Mouse (Mus musculus): ENCODE measurements around the gene Rasip1.
A peak's percentile ranks its signal among the peaks of the same experiment; 100 is the strongest.

The Rasip1 gene

GRCm38 (mm10) chr7:45624718-45625117 is 2.6 kb upstream of the Rasip1 start:
- no peak for DNase-seq (ENCODE audit: low read depth)

DNA sequence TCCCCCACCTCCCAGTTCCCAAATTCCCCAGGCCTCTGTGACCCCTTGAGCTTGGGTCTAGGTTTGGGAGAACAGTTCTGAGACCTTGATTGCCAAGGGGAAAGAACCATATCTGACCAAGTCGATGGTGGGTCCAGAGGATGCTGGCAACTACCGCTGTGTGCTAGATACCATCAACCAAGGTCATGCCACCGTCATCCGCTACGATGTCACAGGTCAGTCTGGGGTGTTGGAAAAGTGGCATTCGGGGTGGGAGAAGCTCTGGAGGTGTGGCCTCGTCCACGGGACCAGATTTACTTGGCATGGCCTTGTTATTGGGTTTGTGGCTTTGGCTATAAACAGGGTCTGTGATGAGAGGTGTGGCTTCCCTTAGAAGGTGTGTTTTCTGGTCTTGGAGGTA is 1.8 kb upstream of the Rasip1 start:
- no peak for DNase-seq (ENCODE audit: low read depth)

DNA sequence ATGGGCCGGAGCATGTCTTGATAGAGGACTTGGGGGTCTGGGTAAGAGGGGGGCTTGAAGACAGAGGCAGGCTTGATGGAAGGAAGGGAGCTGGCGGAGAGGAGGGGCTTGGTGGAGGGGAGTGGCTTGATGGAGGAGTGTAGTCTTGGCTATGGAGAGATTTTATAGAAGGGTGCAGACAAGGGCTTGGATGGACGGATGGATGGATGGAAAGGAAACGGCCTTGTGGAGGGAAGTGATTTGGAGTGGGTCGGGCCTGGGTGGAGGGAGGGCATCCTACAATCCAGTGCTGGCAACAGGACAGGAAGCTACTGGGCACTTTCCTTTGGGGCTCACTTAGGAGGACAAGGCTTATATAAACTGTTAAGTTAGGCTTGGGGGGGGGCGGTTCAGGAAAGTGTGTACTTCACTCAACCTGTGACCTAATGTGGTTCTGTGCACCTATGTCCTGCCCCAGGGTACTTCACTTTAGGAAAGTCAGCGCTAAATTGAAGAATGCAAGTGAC is 664 bp upstream of the Rasip1 start:
- DNase-seq (ENCODE audit: low read depth), result no peak

- DNase-seq (ENCODE audit: low read depth), result peak; percentile 54
These were observed 1.3 kb downstream of the Rasip1 start for GRCm38 (mm10) chr7:45628364-45629294.

GRCm38 (mm10) chr7:45630064-45630907 is 3.0 kb downstream of the Rasip1 start:
- no peak for DNase-seq (ENCODE audit: low read depth)

GRCm38 (mm10) chr7:45632499-45632898 is 5.2 kb downstream of the Rasip1 start:
- no peak for DNase-seq (ENCODE audit: low read depth)

DNA sequence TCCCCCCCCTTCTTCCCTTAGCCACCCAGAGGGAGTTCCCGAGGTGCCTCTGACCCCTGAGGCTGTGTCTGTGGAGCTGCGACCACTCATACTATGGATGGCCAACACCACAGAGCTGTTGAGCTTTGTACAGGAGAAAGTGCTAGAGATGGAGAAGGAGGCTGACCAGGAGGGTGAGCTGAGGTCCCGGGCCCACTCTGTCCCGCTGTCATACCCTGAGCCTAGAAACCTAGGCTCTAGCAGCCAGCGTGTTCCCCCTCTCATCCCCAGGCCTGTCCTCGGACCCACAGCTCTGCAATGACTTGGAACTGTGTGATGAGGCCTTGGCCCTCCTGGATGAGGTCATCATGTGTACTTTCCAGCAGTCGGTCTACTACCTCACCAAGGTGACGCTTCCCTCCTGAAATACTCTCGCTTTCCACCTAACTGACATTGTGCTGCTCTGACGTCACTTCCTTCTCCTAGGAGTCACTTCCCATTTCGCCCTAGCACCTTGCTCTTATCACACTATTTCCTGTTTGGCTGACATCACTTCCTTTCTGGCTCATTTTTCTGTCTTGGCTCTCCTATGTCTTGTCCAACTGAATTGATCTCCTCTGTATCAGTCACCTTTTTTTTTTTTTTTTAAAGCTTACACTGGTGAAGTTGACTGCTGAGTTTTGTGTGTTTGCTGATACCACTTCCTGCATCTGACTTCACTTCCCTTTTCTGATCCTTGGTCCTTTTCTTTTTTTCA is 7.8 kb downstream of the Rasip1 start:
- no peak for DNase-seq (ENCODE audit: low read depth)

GRCm38 (mm10) chr7:45635711-45636688 is 8.7 kb downstream of the Rasip1 start:
- DNase-seq (ENCODE audit: low read depth), result no peak

GRCm38 (mm10) chr7:45637710-45638109 is 10.4 kb downstream of the Rasip1 start:
- no peak for DNase-seq (ENCODE audit: low read depth)

- DNase-seq (ENCODE audit: low read depth), result peak; percentile 97
These were observed 11.5 kb downstream of the Rasip1 start for GRCm38 (mm10) chr7:45638623-45639401.

- no peak for DNase-seq (ENCODE audit: low read depth)
These were observed 12.3 kb downstream of the Rasip1 start, which contains the start of gene Mamstr for GRCm38 (mm10) chr7:45639561-45640027. Gene Mamstr, plus strand, starts transcription at chr7:45639977.

- DNase-seq (ENCODE audit: low read depth), result no peak
These were observed 13.1 kb downstream of the Rasip1 start for GRCm38 (mm10) chr7:45640191-45640957.

GRCm38 (mm10) chr7:45641391-45642040 is 14.2 kb downstream of the Rasip1 start:
- DNase-seq (ENCODE audit: low read depth), result peak; percentile 27

GRCm38 (mm10) chr7:45642083-45642482 is 14.8 kb downstream of the Rasip1 start:
- no peak for DNase-seq (ENCODE audit: low read depth)

GRCm38 (mm10) chr7:45642503-45643255 is 15.4 kb downstream of the Rasip1 start:
- no peak for DNase-seq (ENCODE audit: low read depth)

- DNase-seq (ENCODE audit: low read depth), result peak; percentile 88
These were observed 16.3 kb downstream of the Rasip1 start for GRCm38 (mm10) chr7:45643441-45644178.

DNA sequence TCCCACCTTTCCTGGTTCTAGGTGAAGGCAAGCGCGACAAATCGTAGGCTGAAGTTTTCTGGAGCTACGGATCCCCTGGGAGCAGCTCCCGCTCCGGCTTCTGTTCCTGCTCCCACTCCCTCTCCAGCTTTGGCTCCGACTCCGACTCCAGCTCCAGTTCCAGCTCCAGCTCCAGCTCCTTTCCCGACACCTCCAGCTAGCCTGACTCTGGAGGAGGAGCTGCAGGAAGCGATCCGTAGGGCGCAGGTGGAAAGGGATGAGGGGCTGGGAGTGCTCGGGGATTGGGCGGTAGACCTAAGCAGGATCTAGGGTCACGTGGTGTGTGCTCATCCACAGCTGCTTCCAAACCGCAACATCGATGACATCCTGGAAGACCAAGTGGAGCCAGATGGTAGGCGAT is 16.9 kb downstream of the Rasip1 start:
- DNase-seq (ENCODE audit: low read depth), result no peak
